Mouse (Mus musculus): ENCODE results near the gene Hsp90ab1.

- no peak for TF ChIP-seq POLR2A (IDR thresholded peaks at IDR 0.05; ENCODE audit: low read depth, low read length)
- no peak for TF ChIP-seq CTCF (IDR thresholded peaks at IDR 0.05; ENCODE audit: borderline replicate concordance, insufficient read depth, low read length)
Observed at GRCm38 (mm10) chr17:45602984-45603383, 29.9 kb upstream of the Hsp90ab1 start.
